Mouse (Mus musculus): ENCODE measurements at regions not wholly inside any gene's neighbourhood (a gene's known extent, or its start where the extent isn't known, plus 50 kb on each side); places are given as distances from the start of the nearest gene placed in this dataset.

DNA sequence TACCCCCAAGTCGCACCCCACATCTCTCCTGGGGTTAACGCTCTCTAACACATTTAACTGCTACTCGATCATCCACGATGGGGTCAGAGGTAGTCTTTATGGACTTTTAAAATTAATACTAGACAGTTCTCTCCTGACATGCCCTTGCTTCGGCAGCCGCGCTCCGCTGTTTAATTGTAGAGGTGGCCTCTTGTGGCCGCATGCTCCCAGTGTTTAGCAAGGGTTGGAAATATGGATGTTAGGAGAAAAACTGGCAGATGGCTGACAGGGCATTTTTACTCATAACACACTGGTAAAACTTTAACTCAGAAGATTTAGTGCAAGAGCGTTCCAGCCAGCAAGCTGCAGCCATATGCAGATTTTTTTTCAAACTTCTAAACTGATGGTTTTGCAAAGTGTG is 242.7 kb downstream of the Tshz3 start:
- DNase-seq (ENCODE audit: low spot score) = no peak

GRCm38 (mm10) chr7:36945024-36945815 is 247.3 kb downstream of the Tshz3 start:
- DNase-seq (ENCODE audit: low spot score) = no peak

DNA sequence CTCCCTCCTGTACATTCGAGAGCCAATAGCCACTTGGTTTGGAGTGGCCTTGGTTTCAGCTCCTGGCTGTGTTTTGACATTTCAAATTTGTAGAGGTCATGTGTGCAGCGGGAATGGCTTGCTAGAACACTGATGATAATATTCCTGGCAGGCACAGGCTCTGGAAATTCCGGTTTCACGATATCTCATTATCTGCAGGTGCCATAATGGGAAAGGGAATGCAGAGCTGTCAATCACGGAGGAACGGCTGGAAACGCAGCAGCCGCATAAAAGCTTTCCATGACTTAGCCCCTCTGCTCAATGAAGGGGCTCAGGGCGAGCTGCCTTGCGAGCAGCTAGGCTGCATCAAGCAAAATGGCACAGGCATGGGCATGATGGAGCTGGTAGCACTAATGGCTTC is 251.6 kb downstream of the Tshz3 start:
- no peak for DNase-seq (ENCODE audit: low spot score)

- no peak for DNase-seq (ENCODE audit: low spot score)
Measured at GRCm38 (mm10) chr7:36955376-36955775, 257.5 kb downstream of the Tshz3 start.

DNA sequence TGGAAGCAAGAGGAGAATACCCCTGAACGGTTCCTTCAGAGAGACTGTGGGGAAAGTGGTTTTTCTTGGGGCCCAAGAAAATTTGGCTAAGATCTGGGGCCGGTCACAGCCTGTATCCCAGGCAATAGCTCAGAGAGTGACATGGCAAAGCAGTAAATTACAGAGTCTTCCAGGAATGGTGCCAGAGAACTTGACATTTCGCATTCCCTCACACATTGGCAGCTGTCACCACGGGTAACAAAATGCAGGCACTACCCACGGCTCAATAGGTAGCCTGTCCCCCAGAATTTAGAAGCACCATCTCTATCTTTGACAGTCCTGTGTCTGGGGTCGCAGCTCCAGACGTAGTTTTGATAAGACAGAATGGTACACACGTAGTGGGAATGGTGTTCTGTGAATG is 260.3 kb downstream of the Tshz3 start:
- no peak for DNase-seq (ENCODE audit: low spot score)

GRCm38 (mm10) chr7:36971772-36972171 is 273.9 kb downstream of the Tshz3 start:
- no peak for DNase-seq (ENCODE audit: low spot score)

DNA sequence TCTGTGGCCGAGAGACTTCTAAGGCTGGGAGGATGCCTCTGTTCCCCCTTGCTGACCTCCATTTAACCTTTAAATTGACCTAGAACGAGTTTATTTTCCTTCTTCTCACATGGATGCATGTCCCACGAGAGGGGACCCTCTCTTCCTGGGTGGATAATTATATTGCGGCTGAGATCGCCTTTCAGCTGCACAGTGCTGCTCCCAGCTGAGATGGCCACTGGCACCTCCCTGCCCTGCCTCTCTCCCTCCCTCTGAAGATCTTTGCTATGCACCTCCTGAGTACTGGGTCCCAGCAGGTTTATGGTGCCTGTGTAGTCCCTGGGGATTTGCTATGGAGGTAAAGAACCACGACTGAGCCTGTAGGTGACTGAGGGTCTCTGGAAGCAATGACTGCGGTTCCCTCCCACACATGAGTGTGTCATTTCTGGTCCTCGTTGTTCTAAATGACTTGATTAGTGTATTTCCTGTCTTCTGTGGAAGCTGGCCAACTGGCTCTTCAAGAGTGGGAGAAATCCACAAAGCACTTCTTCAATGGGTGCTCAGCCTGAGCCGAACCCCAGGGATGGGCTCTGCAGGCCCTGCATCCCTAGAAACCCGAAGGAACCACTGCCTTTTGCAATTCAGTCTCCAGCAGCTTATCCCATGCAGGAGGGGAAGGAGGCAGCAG is 275.9 kb downstream of the Tshz3 start:
- no peak for DNase-seq (ENCODE audit: low spot score)

DNA sequence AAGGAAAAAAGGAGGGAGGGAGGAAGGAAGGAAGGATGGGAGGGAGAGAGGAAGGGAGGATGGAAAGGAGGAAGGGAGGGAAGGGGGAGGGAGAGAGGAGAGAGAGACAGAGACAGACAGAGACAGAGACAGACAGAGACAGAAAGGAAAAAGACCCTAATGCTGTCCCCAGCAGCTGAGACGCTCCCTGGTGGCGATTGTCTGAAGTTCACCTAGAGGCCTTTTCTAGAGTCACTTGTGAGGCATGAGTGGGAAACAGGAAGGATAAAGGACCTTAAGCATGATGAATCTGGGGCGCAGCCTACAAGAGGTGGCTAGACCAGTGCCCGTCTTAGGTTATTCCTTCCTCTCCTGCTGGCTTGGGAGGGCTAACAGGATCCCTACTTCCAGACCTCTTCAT is 276.7 kb downstream of the Tshz3 start:
- no peak for DNase-seq (ENCODE audit: low spot score)

- DNase-seq (ENCODE audit: low spot score) = no peak
Measured at GRCm38 (mm10) chr7:36975475-36975874, 277.6 kb downstream of the Tshz3 start.

- DNase-seq (ENCODE audit: low spot score) = no peak
Measured at GRCm38 (mm10) chr7:36977819-36978218, 279.9 kb downstream of the Tshz3 start.

- DNase-seq (ENCODE audit: low spot score) = no peak
Measured at GRCm38 (mm10) chr7:36989380-36989779, 291.5 kb downstream of the Tshz3 start.

GRCm38 (mm10) chr7:37004601-37005000 is 306.7 kb downstream of the Tshz3 start:
- DNase-seq (ENCODE audit: low spot score) = no peak

DNA sequence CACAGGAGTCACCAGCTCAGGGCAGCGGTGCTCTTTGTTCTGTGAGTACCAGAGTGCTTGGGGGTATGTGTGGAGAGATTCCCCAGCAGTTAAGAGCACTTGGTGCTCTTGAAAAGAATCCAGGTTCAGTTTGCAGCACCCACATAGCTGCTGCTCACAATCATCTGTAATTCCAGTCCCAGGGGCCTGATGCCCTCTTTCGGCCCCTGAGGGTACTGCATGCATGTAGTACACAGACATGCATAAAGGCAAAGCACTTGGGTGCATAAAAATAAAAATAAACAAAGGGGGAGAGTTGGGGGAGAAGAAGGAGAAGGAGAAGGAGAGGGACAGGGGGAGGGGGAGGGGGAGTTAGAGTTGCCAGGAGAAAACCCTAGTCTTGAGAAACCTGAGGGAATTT is 307.8 kb downstream of the Tshz3 start:
- DNase-seq (ENCODE audit: low spot score) = peak; percentile 8

- DNase-seq (ENCODE audit: low spot score) = no peak
Measured at GRCm38 (mm10) chr7:37006921-37007320, 309.0 kb downstream of the Tshz3 start.

GRCm38 (mm10) chr7:37011180-37011754 is 313.3 kb downstream of the Tshz3 start:
- no peak for DNase-seq (ENCODE audit: low spot score)

- DNase-seq (ENCODE audit: low spot score) = no peak
Measured at GRCm38 (mm10) chr7:37020078-37020477, 322.2 kb downstream of the Tshz3 start.

DNA sequence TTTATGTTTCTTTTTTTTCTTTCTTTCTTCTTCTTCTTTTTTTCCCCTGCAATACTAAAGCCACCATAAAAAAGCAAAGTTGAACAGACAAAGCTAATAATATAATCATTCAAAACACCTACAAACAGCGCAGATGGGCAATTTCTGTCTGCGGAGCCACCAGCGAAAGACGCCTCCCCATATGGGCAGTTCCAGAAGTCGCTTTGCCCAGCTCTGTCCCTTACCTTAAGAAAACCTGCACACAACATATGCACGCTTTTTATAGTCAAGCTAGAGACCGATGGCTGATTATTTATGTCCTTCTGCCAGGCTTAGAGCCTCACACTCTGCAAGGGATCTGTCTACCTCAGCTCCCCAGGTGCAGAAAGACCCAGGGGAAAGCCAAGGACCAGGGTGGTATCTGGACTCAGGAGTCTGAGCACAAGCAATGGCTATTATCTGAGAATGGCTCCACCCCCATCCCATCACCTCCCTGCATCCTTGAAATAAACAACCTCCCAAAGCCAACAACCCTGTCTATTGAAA is 326.6 kb downstream of the Tshz3 start:
- no peak for DNase-seq (ENCODE audit: low spot score)

GRCm38 (mm10) chr7:37064582-37065458 is 366.9 kb downstream of the Tshz3 start:
- no peak for DNase-seq (ENCODE audit: low spot score)

- no peak for DNase-seq (ENCODE audit: low spot score)
Measured at GRCm38 (mm10) chr7:37077698-37078097, 379.8 kb downstream of the Tshz3 start.

DNA sequence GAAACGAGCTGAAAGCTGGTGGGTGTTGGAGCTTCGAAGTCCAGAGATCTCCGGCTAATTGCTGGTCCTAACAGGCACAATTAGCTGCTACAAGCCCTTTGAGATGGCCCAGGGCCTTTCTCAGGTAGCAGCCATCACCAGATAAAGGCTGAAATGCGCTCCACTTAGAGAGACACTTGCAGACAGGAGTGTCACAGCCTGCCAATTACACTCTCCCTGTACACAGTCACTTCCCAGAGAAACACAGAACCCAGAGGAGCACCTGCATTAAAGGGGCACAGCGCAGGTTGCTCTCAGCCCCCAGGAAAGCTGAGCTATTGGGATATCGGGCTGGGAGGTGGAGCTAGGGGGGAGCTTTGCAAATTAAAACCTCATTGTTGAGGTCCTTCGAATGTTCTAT is 380.2 kb downstream of the Tshz3 start:
- DNase-seq (ENCODE audit: low spot score) = no peak

DNA sequence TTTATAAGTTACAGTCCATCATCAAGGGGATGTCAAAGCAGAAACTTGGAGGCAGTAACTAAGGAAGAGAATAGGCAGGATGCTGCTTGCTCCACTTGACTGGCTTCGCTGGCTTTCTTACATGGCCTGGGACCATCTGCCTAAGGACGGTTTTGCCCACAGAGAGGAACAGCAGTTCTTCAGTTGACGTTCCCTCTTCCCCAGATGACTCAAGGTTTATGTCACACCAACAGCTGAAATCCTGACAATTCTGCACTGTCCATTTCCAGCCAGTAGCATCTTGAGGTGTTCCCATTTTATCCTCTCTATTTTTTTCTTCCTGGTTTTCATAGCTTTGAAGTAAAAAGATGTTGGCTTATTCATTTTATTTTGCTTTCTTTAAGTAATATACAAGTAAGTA is 391.8 kb downstream of the Tshz3 start:
- no peak for DNase-seq (ENCODE audit: low spot score)

GRCm38 (mm10) chr7:37092572-37092971 is 394.7 kb downstream of the Tshz3 start:
- peak; percentile 58 for DNase-seq (ENCODE audit: low spot score)

Measured in c-Kit-positive CD71-positive TER-119-positive erythroid progenitor cells, embryonic 14.5 days (primary cell).